Mouse (Mus musculus): ENCODE measurements around the gene Gm11563. TPM values are rescaled to one million over a fixed set of nuclear protein-coding genes. Genes with fewer than 3 reads are reported as not detected.

Gene Gm11563
- not detected in 4 replicates for total RNA-seq (2023; ENCODE audit: inconsistent age)

GRCm38 (mm10) chr11:99658467-99659010 is at the start of gene Gm11563:
TSS of gene Gm11563 (minus strand) at chr11:99658960.

GRCm38 (mm10) chr11:99690463-99690862 is 31.7 kb upstream of the Gm11563 start, which contains the start of gene Gm14190:
TSS of gene Gm14190 (minus strand) at chr11:99690740.

GRCm38 (mm10) chr11:99665860-99666259 is 7.1 kb upstream of the Gm11563 start, which contains the start of gene Krtap4-6:
TSS of gene Krtap4-6 (minus strand) at chr11:99665960.

GRCm38 (mm10) chr11:99650136-99650535 is 8.6 kb downstream of the Gm11563 start, which contains the start of gene Gm11555:
TSS of gene Gm11555 (minus strand) at chr11:99650236.

GRCm38 (mm10) chr11:99643635-99644139 is 15.1 kb downstream of the Gm11563 start, which contains the start of gene Krtap4-7:
TSS of gene Krtap4-7 (minus strand) at chr11:99644089.

GRCm38 (mm10) chr11:99634653-99635134 is 24.1 kb downstream of the Gm11563 start, which contains the start of gene Krtap4-2:
TSS of gene Krtap4-2 (minus strand) at chr11:99635084.

GRCm38 (mm10) chr11:99628138-99628537 is 30.6 kb downstream of the Gm11563 start, which contains the start of gene Krtap4-1:
TSS of gene Krtap4-1 (minus strand) at chr11:99628238.

GRCm38 (mm10) chr11:99620335-99620734 is 38.4 kb downstream of the Gm11563 start, which contains the start of gene Gm11562:
TSS of gene Gm11562 (minus strand) at chr11:99620435.

GRCm38 (mm10) chr11:99614796-99615363 is 43.9 kb downstream of the Gm11563 start, which contains the start of gene Krtap2-4:
TSS of gene Krtap2-4 (minus strand) at chr11:99614846.

GRCm38 (mm10) chr11:99610089-99610488 is 48.7 kb downstream of the Gm11563 start, which contains the start of gene Gm11937:
TSS of gene Gm11937 (minus strand) at chr11:99610189.

Other genes starting within 250 kb of the Gm11563 start
- gene Krt12, start 236.7 kb downstream of the Gm11563 start, total RNA-seq (2023; ENCODE audit: inconsistent age), result not detected in 4 replicates
- not detected in 4 replicates for gene Krt20, start 220.8 kb downstream of the Gm11563 start, total RNA-seq (2023; ENCODE audit: inconsistent age)
- not detected in 4 replicates for gene Krt23, start 165.8 kb downstream of the Gm11563 start, total RNA-seq (2023; ENCODE audit: inconsistent age)
- gene Krt39, start 137.6 kb downstream of the Gm11563 start, total RNA-seq (2023; ENCODE audit: inconsistent age), result not detected in 4 replicates
- gene Krt40, start 115.8 kb downstream of the Gm11563 start, total RNA-seq (2023; ENCODE audit: inconsistent age), result not detected in 4 replicates
- not detected in 4 replicates for gene Krtap3-3, start 108.1 kb downstream of the Gm11563 start, total RNA-seq (2023; ENCODE audit: inconsistent age)
- not detected in 4 replicates for gene Krtap3-2, start 102.1 kb downstream of the Gm11563 start, total RNA-seq (2023; ENCODE audit: inconsistent age)
- not detected in 4 replicates for gene Gm11939, start 99.5 kb downstream of the Gm11563 start, total RNA-seq (2023; ENCODE audit: inconsistent age)
- gene Krtap3-1, start 92.3 kb downstream of the Gm11563 start, total RNA-seq (2023; ENCODE audit: inconsistent age), result not detected in 4 replicates
- not detected in 4 replicates for gene Krtap1-5, start 77.9 kb downstream of the Gm11563 start, total RNA-seq (2023; ENCODE audit: inconsistent age)
- gene Krtap1-4, start 75.3 kb downstream of the Gm11563 start, total RNA-seq (2023; ENCODE audit: inconsistent age), result not detected in 4 replicates
- gene Krtap1-3, start 67.6 kb downstream of the Gm11563 start, total RNA-seq (2023; ENCODE audit: inconsistent age), result not detected in 4 replicates
- not detected in 4 replicates for gene Krtap9-3, start 60.9 kb downstream of the Gm11563 start, total RNA-seq (2023; ENCODE audit: inconsistent age)
- not detected in 4 replicates for gene Gm11938, start 55.7 kb downstream of the Gm11563 start, total RNA-seq (2023; ENCODE audit: inconsistent age)
- not detected in 4 replicates for gene Gm11937, start 48.8 kb downstream of the Gm11563 start, total RNA-seq (2023; ENCODE audit: inconsistent age)
- gene Krtap2-4, start 44.1 kb downstream of the Gm11563 start, total RNA-seq (2023; ENCODE audit: inconsistent age), result not detected in 4 replicates
- not detected in 4 replicates for gene Gm11562, start 38.5 kb downstream of the Gm11563 start, total RNA-seq (2023; ENCODE audit: inconsistent age)
- not detected in 4 replicates for gene Krtap4-1, start 30.7 kb downstream of the Gm11563 start, total RNA-seq (2023; ENCODE audit: inconsistent age)
- not detected in 4 replicates for gene Krtap4-2, start 23.9 kb downstream of the Gm11563 start, total RNA-seq (2023; ENCODE audit: inconsistent age)
- gene Krtap4-7, start 14.9 kb downstream of the Gm11563 start, total RNA-seq (2023; ENCODE audit: inconsistent age), result not detected in 4 replicates
- gene Gm11555, start 8.7 kb downstream of the Gm11563 start, total RNA-seq (2023; ENCODE audit: inconsistent age), result not detected in 4 replicates
- gene Krtap4-6, start 7.0 kb upstream of the Gm11563 start, total RNA-seq (2023; ENCODE audit: inconsistent age), result not detected in 4 replicates
- gene Gm14190, start 31.8 kb upstream of the Gm11563 start, total RNA-seq (2023; ENCODE audit: inconsistent age), result not detected in 4 replicates
- not detected in 4 replicates for gene Gm14180, start 75.3 kb upstream of the Gm11563 start, total RNA-seq (2023; ENCODE audit: inconsistent age)
- gene Gm11595, start 114.0 kb upstream of the Gm11563 start, total RNA-seq (2023; ENCODE audit: inconsistent age), result not detected in 4 replicates
- gene Krtap4-8, start 121.7 kb upstream of the Gm11563 start, total RNA-seq (2023; ENCODE audit: inconsistent age), result not detected in 4 replicates
- gene Krtap4-9, start 126.2 kb upstream of the Gm11563 start, total RNA-seq (2023; ENCODE audit: inconsistent age), result not detected in 4 replicates
- gene Gm11596, start 134.5 kb upstream of the Gm11563 start, total RNA-seq (2023; ENCODE audit: inconsistent age), result not detected in 4 replicates
- not detected in 4 replicates for gene Gm11569, start 140.0 kb upstream of the Gm11563 start, total RNA-seq (2023; ENCODE audit: inconsistent age)
- not detected in 4 replicates for gene Gm11554, start 145.5 kb upstream of the Gm11563 start, total RNA-seq (2023; ENCODE audit: inconsistent age)
- not detected in 4 replicates for gene Krtap4-13, start 150.9 kb upstream of the Gm11563 start, total RNA-seq (2023; ENCODE audit: inconsistent age)
- gene Gm11564, start 156.7 kb upstream of the Gm11563 start, total RNA-seq (2023; ENCODE audit: inconsistent age), result not detected in 4 replicates
- gene 2300003K06Rik, start 179.1 kb upstream of the Gm11563 start, total RNA-seq (2023; ENCODE audit: inconsistent age), result not detected in 4 replicates
- not detected in 4 replicates for gene Krtap4-16, start 192.6 kb upstream of the Gm11563 start, total RNA-seq (2023; ENCODE audit: inconsistent age)
- not detected in 4 replicates for gene Gm11568, start 199.0 kb upstream of the Gm11563 start, total RNA-seq (2023; ENCODE audit: inconsistent age)
- gene Gm11559, start 205.5 kb upstream of the Gm11563 start, total RNA-seq (2023; ENCODE audit: inconsistent age), result not detected in 4 replicates
- not detected in 4 replicates for gene Krtap9-1, start 214.4 kb upstream of the Gm11563 start, total RNA-seq (2023; ENCODE audit: inconsistent age)
- not detected in 4 replicates for gene Gm11567, start 220.2 kb upstream of the Gm11563 start, total RNA-seq (2023; ENCODE audit: inconsistent age)
- not detected in 4 replicates for gene Krtap31-1, start 249.0 kb upstream of the Gm11563 start, total RNA-seq (2023; ENCODE audit: inconsistent age)

All from B cell, adult (primary cell).